Mouse (Mus musculus) monocyte, adult 2 months (primary cell): ENCODE measurements around the gene Mre11a.

ENCODE experiments used
- DNase-seq, 2 experiments: peaks; one replicate each; pipeline ENCODE4 v3.0.0; 2022; ENCODE audit warnings: low spot score in 2 of 2, low read depth in 1 of 2

Mre11a gene

GRCm38 (mm10) chr9:14821396-14821795 lies 36.9 kb downstream of the Mre11a start:
- no peak for DNase-seq

GRCm38 (mm10) chr9:14824840-14825239 lies 40.4 kb downstream of the Mre11a start:
- DNase-seq = no peak

- no peak for DNase-seq
These were observed 43.4 kb downstream of the Mre11a start for GRCm38 (mm10) chr9:14827875-14828274.

GRCm38 (mm10) chr9:14832046-14832445 lies 47.6 kb downstream of the Mre11a start:
- DNase-seq = no peak

- DNase-seq = peak; percentile 30 to 32
These were observed 51.1 kb downstream of the Mre11a start for GRCm38 (mm10) chr9:14835335-14836075.

GRCm38 (mm10) chr9:14839527-14839926 lies 55.1 kb downstream of the Mre11a start:
- no peak for DNase-seq

GRCm38 (mm10) chr9:14839970-14840369 lies 55.5 kb downstream of the Mre11a start:
- no peak for DNase-seq

- no peak for DNase-seq
These were observed 57.7 kb downstream of the Mre11a start for GRCm38 (mm10) chr9:14841878-14842761.

GRCm38 (mm10) chr9:14843311-14843857 lies 58.9 kb downstream of the Mre11a start:
- no peak for DNase-seq

GRCm38 (mm10) chr9:14843901-14844300 lies 59.4 kb downstream of the Mre11a start:
- no peak for DNase-seq

GRCm38 (mm10) chr9:14846428-14846827 lies 62.0 kb downstream of the Mre11a start:
- DNase-seq = no peak

GRCm38 (mm10) chr9:14848267-14848935 lies 63.9 kb downstream of the Mre11a start:
- DNase-seq = no peak

GRCm38 (mm10) chr9:14854585-14854984 lies 70.1 kb downstream of the Mre11a start:
- no peak for DNase-seq

GRCm38 (mm10) chr9:14856922-14857654 lies 72.6 kb downstream of the Mre11a start:
- no peak for DNase-seq

- no peak for DNase-seq
These were observed 73.8 kb downstream of the Mre11a start for GRCm38 (mm10) chr9:14858170-14858706.

GRCm38 (mm10) chr9:14858782-14859181 lies 74.3 kb downstream of the Mre11a start:
- no peak for DNase-seq

GRCm38 (mm10) chr9:14859868-14860639 lies 75.6 kb downstream of the Mre11a start, which contains the start of gene Gpr83:
Gpr83 (plus strand) TSS chr9:14860210.
- no peak for DNase-seq

- no peak for DNase-seq
These were observed 78.7 kb downstream of the Mre11a start for GRCm38 (mm10) chr9:14863126-14863525.

GRCm38 (mm10) chr9:14864726-14865125 lies 80.3 kb downstream of the Mre11a start:
- no peak for DNase-seq
